Mouse (Mus musculus) neural tube, embryonic 13.5 days (tissue): ENCODE data around the gene D11Wsu47e. TPM values are rescaled to one million over a fixed set of nuclear protein-coding genes. Genes with fewer than 3 reads are reported as not detected.

Source experiments
- ATAC-seq: fragments of 200-750 bp; cut with Nextera tagmentation; 2 replicates; pipeline ENCODE4 v1.8.0; 2017; ENCODE audit warnings: low read depth, mild to moderate bottlenecking, moderate TSS enrichment, moderate library complexity
- H3K27ac ChIP-seq: fragments of 300-500 bp; sonication (generic); replicated peaks from 2 replicates; pipeline ENCODE4 v1.5.1; 2015; ENCODE audit warnings: moderate library complexity, mild to moderate bottlenecking, inconsistent platforms
- H3K27me3 ChIP-seq: fragments of 300-500 bp; sonication (generic); 2 replicates; pipeline ENCODE4 v1.6.1; 2015; ENCODE audit warnings: mild to moderate bottlenecking, inconsistent platforms
- H3K36me3 ChIP-seq: fragments of 300-500 bp; sonication (generic); 2 replicates; pipeline ENCODE4 v1.6.1; 2015; ENCODE audit warnings: mild to moderate bottlenecking, inconsistent platforms
- H3K4me1 ChIP-seq: fragments of 300-500 bp; sonication (generic); replicated peaks from 2 replicates; pipeline ENCODE4 v1.6.1; 2015; ENCODE audit warnings: inconsistent platforms
- H3K4me2 ChIP-seq: fragments of 300-500 bp; sonication (generic); 2 replicates; pipeline ENCODE4 v1.6.1; 2015; ENCODE audit warnings: inconsistent platforms, mild to moderate bottlenecking, moderate library complexity
- H3K4me3 ChIP-seq: fragments of 300-500 bp; sonication (generic); 2 replicates; pipeline ENCODE4 v1.5.1; 2015; ENCODE audit warnings: mild to moderate bottlenecking, inconsistent platforms
- H3K9ac ChIP-seq: fragments of 300-500 bp; sonication (generic); 2 replicates; pipeline ENCODE4 v1.6.1; 2015; ENCODE audit warnings: moderate library complexity, mild to moderate bottlenecking, inconsistent platforms
- H3K9me3 ChIP-seq: fragments of 300-500 bp; sonication (generic); 2 replicates; pipeline ENCODE4 v1.6.1; 2016; ENCODE audit warnings: inconsistent platforms
- WGBS: fragments of 180-500 bp; shearing (Covaris S2); methylation state at CpG from one replicate; pipeline ENCODE4 v1.1.7; 2015; 5-methylcytosine and 5-hydroxymethylcytosine counted together
- polyA plus RNA-seq: library from polyadenylated mRNA; unstranded; fragments of >200 nt; fragmentation: Nextera tagmentation; extraction: Ambion mirVana; gene quantifications from 2 replicates; pipeline ENCODE4 v1.2.1, GENCODE M21; 2015

D11Wsu47e gene
- polyA plus RNA-seq, 1 experiment from 2014 or later, result 18.1 TPM

DNA sequence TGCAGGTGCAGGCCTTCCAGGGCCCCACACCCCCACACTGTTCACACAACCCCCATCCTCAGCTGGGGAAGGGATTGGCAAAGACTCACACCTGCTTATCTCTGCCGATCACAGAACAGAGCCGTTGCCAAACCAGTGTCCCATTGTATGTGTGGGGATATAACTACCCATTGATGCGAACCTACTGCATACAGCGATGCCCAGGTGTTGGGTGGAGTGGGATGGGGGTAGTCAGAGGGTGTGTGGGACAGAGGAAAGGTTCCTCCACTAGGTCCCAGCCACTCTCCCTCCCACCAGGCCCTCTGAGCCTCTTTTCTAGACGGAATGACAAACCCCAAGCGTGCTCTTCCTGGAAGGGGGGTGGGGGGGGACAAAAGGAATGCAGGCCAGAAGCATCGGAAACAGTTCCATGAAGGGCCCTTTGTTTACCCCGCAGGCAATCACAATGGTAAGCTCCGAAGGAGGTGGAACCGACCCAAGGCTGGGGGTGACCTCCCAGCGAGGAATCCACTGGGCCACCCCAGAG is 25.6 kb downstream of the D11Wsu47e start, which contains the start of gene Cpsf4l:
Gene Cpsf4l, minus strand, starts transcription at position 287 of the 526 bp plus-strand sequence.
- 4% methylated on average over 11 of the region's 11 CpGs for WGBS
- Histone ChIP-seq H3K9me3 (no peaks in the 10 kb centered on the region), H3K4me1 (peaks cover 27% of the 10 kb centered on the region), H3K4me2 (no peak within 1 kb of the TSS), H3K27ac (peak within 1 kb of the TSS; percentile 74), H3K4me3 (no peak within 1 kb of the TSS), H3K36me3 (peaks cover 14% of the 10 kb centered on the region), H3K27me3 (peaks cover 15% of the 10 kb centered on the region; the same call in 1 of the 2 replicates), H3K9ac (peak within 1 kb of the TSS; percentile 60)
- ATAC-seq, result peak; percentile 44

DNA sequence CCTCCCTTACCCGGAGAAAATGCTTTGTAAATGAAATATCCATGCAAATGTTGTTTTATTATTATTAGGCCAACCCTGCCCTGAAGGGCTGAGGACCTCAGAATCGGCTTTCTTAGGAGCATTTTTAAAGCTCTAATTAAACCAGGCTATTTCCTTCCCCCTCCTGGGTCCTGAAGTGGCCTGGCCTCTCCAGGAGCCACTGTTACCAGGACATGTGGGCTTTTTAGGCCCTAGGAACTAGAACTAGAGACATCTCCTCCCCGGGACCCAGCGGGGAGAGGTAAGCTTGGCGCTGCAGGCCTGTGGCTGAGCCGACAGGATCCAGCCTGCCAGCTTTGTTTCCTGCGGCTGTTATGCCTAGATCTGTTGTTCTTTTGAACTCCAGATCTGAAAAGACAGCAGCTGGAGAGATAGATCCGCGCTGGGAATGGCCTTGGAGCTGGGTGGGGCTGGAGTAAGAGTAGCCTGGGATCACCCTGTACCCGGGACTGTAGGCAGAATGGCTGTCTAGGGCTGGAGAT is 26.1 kb downstream of the D11Wsu47e start:
- peaks cover 15% of the 10 kb centered on the region; the same call in 1 of the 2 replicates for H3K27me3 ChIP-seq
- peak overlapping the region; percentile 60 for H3K9ac ChIP-seq
- H3K9me3 ChIP-seq, result no peaks in the 10 kb centered on the region
- peaks cover 14% of the 10 kb centered on the region for H3K36me3 ChIP-seq
- peak; percentile 26 for ATAC-seq
- H3K4me1 ChIP-seq, result peaks cover 27% of the 10 kb centered on the region
- WGBS, result 2% methylated on average over 10 of the region's 10 CpGs
- H3K4me3 ChIP-seq, result no peak overlapping the region
- H3K27ac ChIP-seq, result peak overlapping the region; percentile 74
- no peak overlapping the region for H3K4me2 ChIP-seq

GRCm38 (mm10) chr11:113711061-113711460 is 26.8 kb downstream of the D11Wsu47e start:
- peaks cover 27% of the 10 kb centered on the region for H3K4me1 ChIP-seq

GRCm38 (mm10) chr11:113715078-113715674 is 31.0 kb downstream of the D11Wsu47e start:
- Histone ChIP-seq H3K27ac (no peak overlapping the region), H3K27me3 (no peaks in the 10 kb centered on the region), H3K4me1 (peaks cover 14% of the 10 kb centered on the region), H3K4me2 (no peak overlapping the region), H3K4me3 (no peak overlapping the region), H3K9me3 (no peaks in the 10 kb centered on the region), H3K9ac (no peak overlapping the region), H3K36me3 (no peaks in the 10 kb centered on the region)
- no peak for ATAC-seq
- 67% methylated on average over 7 of the region's 7 CpGs for WGBS

More at GRCm38 (mm10) chr11:113711061-113711460, 26.8 kb downstream of the D11Wsu47e start:
- Histone ChIP-seq H3K4me2 (no peak overlapping the region), H3K27me3 (peaks cover 15% of the 10 kb centered on the region; the same call in 1 of the 2 replicates), H3K9ac (peak overlapping the region; percentile 60; the same call in 1 of the 2 replicates), H3K9me3 (no peaks in the 10 kb centered on the region), H3K4me3 (no peak overlapping the region), H3K36me3 (peaks cover 12% of the 10 kb centered on the region), H3K27ac (no peak overlapping the region)
- no peak for ATAC-seq
- WGBS, result 48% methylated on average over 1 of the region's 1 CpGs

DNA sequence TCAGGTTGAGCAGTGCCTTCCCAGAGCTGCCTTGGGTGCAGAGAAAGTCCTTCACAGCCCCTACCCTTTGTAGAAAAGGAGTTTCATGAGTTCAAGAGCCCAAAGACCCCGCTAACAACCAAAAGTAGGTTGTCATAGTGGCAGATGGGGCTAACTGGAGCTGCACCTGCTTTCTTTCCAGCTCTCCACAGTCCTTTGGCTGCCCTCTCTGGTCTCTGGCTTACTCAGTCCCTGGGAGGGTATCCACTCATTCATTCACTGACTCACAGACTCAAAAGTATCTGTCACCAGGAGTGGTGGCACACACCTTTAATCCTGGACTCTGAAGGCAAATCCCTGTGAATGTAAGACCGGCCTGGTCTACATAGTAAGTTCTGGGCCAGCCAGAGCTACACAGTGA is 31.9 kb downstream of the D11Wsu47e start:
- Histone ChIP-seq H3K9me3 (no peaks in the 10 kb centered on the region), H3K27me3 (no peaks in the 10 kb centered on the region), H3K27ac (no peak overlapping the region), H3K36me3 (no peaks in the 10 kb centered on the region), H3K4me1 (peaks cover 5% of the 10 kb centered on the region; the same call in 1 of the 2 replicates), H3K4me3 (no peak overlapping the region), H3K9ac (no peak overlapping the region), H3K4me2 (no peak overlapping the region)
- no peak for ATAC-seq
- WGBS, result 93% methylated on average over 2 of the region's 2 CpGs

DNA sequence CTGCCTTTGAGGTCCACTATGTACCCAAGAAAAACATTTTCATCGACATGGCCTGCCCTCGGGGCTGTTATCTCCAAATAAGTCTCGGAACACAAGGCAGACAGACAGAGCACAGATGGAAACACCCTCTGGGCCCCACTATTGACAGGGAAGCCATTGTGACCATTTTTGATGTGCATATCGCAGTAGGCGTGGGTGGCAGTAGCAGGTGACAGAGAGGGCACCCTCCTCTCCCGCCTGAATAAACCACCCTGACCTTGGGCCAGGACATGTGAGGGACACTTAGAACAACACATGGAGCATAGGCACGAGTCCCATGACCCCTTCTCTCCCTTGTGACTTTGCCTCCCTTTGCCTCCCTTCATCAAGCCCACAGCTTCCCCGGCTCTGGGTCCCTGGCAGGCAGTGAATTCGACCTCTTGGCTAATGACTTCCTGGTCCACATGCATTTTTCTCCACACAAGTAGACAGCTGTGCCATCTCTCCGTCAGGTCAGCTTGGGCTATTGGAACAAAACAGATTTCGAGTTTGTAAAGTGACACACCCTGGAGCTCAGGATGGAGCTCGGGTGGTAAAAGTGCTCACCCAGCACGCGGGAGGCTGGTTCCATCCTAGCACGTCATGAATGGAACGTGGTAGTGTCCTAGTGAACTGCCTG is 33.7 kb downstream of the D11Wsu47e start:
- Histone ChIP-seq H3K4me1 (peaks cover 5% of the 10 kb centered on the region; the same call in 1 of the 2 replicates), H3K4me2 (no peak overlapping the region), H3K27ac (no peak overlapping the region), H3K4me3 (no peak overlapping the region), H3K9me3 (no peaks in the 10 kb centered on the region), H3K9ac (no peak overlapping the region), H3K36me3 (no peaks in the 10 kb centered on the region), H3K27me3 (no peaks in the 10 kb centered on the region)
- WGBS, result 54% methylated on average over 16 of the region's 16 CpGs
- ATAC-seq, result no peak

DNA sequence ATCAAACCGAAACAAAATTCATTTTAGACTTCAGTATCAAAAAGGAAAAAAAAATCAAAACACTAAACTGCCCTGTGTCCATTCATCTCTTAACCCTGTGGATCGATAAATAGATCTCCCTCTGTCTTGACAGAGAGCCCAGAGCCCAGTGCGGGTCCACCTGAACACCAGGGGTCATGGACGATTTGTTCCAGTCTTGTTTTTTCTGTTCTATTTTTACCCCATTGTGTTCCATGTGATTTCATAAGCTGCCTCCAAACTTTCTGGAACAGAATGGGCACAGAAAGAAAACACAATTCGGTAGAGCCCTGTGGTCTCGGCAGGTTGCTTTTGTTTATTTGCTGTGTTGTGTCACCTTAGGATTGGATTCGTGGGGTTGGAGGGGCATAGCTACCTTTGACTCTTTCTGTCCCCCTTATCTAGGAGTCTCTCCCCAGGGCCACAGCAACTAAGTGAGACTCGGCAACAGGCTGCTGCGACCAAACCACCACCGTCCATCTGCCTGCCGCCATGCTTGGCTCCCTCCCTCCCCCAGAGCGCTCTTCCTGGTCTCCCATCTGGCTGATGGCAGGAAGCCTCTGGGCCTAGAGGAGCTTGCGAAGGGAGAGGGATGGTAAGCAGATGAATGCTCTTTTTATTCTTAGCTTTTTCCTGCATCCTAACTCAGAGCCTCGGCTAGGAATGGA is 38.3 kb downstream of the D11Wsu47e start:
- no peak for ATAC-seq
- 73% methylated on average over 14 of the region's 14 CpGs for WGBS

DNA sequence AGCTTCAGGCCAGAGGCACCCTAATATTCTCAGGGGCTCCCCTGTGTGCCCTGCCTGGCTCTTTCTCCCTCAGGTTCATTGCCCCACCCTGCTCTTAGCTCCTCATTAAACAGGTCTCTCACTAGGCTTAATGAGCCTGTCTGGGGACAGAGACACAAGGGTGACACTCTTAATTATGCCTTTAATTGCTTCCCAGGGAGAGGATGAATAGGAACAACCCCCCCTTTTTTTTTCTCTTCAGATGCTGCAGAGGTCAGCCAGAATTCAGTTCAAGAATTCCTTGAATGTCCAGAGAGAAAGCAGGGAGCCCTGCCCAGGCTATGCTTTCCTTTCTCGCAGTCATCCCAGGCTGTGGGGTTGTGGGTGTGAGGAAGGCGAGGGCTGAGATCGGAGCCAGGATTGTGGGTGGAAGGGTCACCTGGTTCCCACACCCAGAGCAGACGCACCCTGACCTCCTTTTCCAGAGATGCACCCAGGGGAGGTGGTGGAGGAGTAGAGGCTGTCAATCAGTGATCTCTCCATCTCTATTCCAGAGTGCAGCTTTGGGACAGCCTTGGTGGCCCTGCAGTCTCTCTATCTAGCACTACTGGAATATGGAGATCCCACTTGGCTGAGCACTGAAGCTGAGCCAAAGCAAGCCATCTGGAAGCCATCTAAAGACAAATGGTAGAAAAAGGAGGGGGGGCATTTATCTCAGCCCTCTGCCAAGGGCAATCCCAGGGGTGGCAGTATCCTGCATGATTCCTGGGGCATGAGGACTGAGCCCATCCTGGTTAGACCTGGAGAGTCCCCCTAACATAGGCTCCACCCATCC is 41.2 kb downstream of the D11Wsu47e start:
- peaks cover 39% of the 10 kb centered on the region for H3K36me3 ChIP-seq
- peaks cover 50% of the 10 kb centered on the region for H3K4me1 ChIP-seq
- 68% methylated on average over 4 of the region's 4 CpGs for WGBS
- H3K27me3 ChIP-seq, result no peaks in the 10 kb centered on the region
- peak; percentile 55 for ATAC-seq
- no peaks in the 10 kb centered on the region for H3K9me3 ChIP-seq
- H3K4me3 ChIP-seq, result no peak overlapping the region
- H3K9ac ChIP-seq, result peak overlapping the region; percentile 31; the same call in 1 of the 2 replicates
- H3K27ac ChIP-seq, result peak overlapping the region; percentile 68
- H3K4me2 ChIP-seq, result no peak overlapping the region

More for the DNA sequence above, 38.3 kb downstream of the D11Wsu47e start:
- Histone ChIP-seq H3K4me1 (peaks cover 25% of the 10 kb centered on the region), H3K27me3 (no peaks in the 10 kb centered on the region), H3K9me3 (no peaks in the 10 kb centered on the region), H3K27ac (no peak overlapping the region), H3K9ac (no peak overlapping the region), H3K4me3 (no peak overlapping the region), H3K36me3 (peaks cover 18% of the 10 kb centered on the region), H3K4me2 (no peak overlapping the region)

DNA sequence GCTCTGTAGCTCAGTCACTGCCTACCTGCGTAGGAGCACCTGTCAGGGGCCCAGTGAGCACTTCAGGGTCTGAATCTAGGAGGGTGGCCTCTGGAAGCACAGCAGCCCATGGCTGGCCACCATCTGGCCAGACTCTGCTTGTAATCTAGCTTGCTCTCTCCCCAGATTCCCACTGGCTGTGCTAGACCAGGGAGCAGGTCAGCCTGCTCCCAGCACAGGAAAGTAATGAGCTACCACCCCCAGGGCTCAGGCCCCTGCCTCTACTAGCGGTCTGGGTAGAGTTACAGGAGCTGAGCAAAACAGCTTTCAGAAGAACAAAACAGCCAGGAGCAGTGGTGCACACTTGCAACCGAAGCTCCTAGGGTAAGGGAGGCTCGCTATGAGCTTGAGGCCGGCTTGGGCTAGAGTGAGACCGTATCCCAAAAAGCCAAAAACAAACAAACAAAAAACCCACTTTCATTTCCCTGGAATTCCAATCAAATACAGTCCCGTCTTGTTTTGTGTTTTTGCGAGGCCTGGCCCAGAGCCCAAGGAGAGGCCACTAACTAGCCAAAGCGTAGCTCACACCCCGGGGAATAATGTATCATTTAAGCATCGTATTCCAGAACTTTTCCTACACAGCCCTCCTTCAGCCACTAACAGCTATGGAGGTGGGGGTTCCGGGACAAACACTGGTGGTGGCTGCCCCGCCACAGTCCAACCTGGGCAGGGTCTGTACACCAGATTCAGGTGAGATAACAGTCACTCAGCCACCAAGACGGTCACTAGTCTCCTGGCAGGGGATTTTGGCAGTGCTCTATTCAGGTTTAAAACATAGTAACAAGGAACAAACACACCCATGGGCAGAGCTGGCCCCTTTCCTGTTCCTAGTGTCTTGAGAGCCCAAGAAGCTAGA is 43.0 kb downstream of the D11Wsu47e start:
- 0 out of 2 replicates have a peak overlapping the region, but pooled peaks have one; percentile 17 for H3K9ac ChIP-seq
- no peak for ATAC-seq
- WGBS, result 82% methylated on average over 14 of the region's 14 CpGs
- H3K4me2 ChIP-seq, result no peak overlapping the region
- H3K9me3 ChIP-seq, result no peaks in the 10 kb centered on the region
- no peaks in the 10 kb centered on the region for H3K27me3 ChIP-seq
- peaks cover 39% of the 10 kb centered on the region for H3K36me3 ChIP-seq
- H3K4me3 ChIP-seq, result no peak overlapping the region
- H3K27ac ChIP-seq, result peak overlapping the region; percentile 49
- peaks cover 62% of the 10 kb centered on the region for H3K4me1 ChIP-seq

DNA sequence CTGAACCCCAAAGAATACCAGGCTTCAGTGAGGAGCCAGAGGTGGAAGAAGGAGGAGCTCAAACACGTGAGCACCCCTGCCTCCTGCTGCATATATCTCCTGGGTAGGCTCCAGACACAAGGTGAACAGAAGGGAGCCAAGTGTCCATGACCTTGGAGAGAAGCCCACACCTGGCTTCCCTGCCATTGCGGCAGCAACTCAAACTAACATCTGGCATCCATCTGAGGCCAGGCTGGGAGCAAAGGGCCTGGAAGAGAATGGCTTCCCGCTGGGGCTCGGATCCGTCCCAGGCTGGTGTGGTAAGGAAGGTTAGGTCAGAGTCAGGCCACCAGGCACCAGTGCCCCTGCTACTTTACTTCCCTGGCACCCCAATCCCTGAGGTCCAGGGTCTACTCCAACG is 43.8 kb downstream of the D11Wsu47e start:
- ATAC-seq, result no peak
- Histone ChIP-seq H3K4me3 (no peak overlapping the region), H3K4me1 (peaks cover 67% of the 10 kb centered on the region), H3K27ac (peak overlapping the region; percentile 49; the same call in 1 of the 2 replicates), H3K36me3 (peaks cover 39% of the 10 kb centered on the region), H3K9me3 (no peaks in the 10 kb centered on the region), H3K9ac (no peak overlapping the region), H3K4me2 (no peak overlapping the region), H3K27me3 (no peaks in the 10 kb centered on the region)
- WGBS, result 71% methylated on average over 6 of the region's 6 CpGs
